Mouse (Mus musculus) liver, embryonic 14.5 days (tissue): ENCODE results near the gene H2afy. TPM values are rescaled to one million over a fixed set of nuclear protein-coding genes. Genes with fewer than 3 reads are reported as not detected.
A peak's percentile ranks its signal among the peaks of the same experiment; 100 is the strongest.

ENCODE experiments used
- ATAC-seq: fragments of 200-750 bp; cut with Nextera tagmentation; 2 replicates; pipeline ENCODE4 v1.8.0; 2017; ENCODE audit warnings: moderate number of reproducible peaks, mild to moderate bottlenecking, moderate library complexity; ENCODE audit not compliant: insufficient read depth
- DNase-seq, 3 experiments: peaks; one replicate each; pipeline ENCODE4 v3.0.0-alpha.2; 2012 to 2013; ENCODE audit warnings: low read depth in 3 of 3, low spot score in 3 of 3
- H3K27ac ChIP-seq: fragments of 300-500 bp; sonication (generic); 2 replicates; pipeline ENCODE4 v1.5.1; 2014; ENCODE audit warnings: moderate library complexity, mild to moderate bottlenecking, control low read depth, inconsistent platforms
- H3K27me3 ChIP-seq: fragments of 300-500 bp; sonication (generic); 2 replicates; pipeline ENCODE4 v1.6.1; 2014; ENCODE audit warnings: mild to moderate bottlenecking, low read length, moderate library complexity; ENCODE audit not compliant: control insufficient read depth, insufficient read depth
- H3K36me3 ChIP-seq: fragments of 300-500 bp; sonication (generic); replicated peaks from 2 replicates; pipeline ENCODE4 v1.6.1; 2014; ENCODE audit warnings: low read depth; ENCODE audit not compliant: control insufficient read depth, insufficient read depth
- H3K4me1 ChIP-seq, 2 experiments: fragments of 200-500 bp in 1 of 2; fragments of 300-500 bp in 1 of 2; sonication (generic) in 1 of 2; replicated peaks; 2 replicates each; pipeline ENCODE4 v1.6.1; 2012 to 2014; ENCODE audit warnings: antibody characterized with exemption in 1 of 2, inconsistent platforms in 1 of 2, low read length in 1 of 2; ENCODE audit not compliant: control insufficient read depth in 2 of 2, insufficient read depth in 2 of 2
- H3K4me2 ChIP-seq: fragments of 300-500 bp; sonication (generic); 2 replicates; pipeline ENCODE4 v1.6.1; 2014; ENCODE audit warnings: low read depth, mild to moderate bottlenecking, control low read depth, moderate library complexity
- H3K4me3 ChIP-seq, 2 experiments: fragments of 200-500 bp in 1 of 2; fragments of 300-500 bp in 1 of 2; sonication (generic) in 1 of 2; 2 replicates each; pipeline ENCODE4 v1.5.1; 2012 to 2014; ENCODE audit warnings: low read depth in 2 of 2, low read length in 2 of 2, mild to moderate bottlenecking in 2 of 2, control low read depth in 1 of 2, inconsistent platforms in 1 of 2, moderate library complexity in 1 of 2; ENCODE audit not compliant: insufficient read depth in 1 of 2
- H3K9ac ChIP-seq: fragments of 300-500 bp; sonication (generic); replicated peaks from 2 replicates; pipeline ENCODE4 v1.6.1; 2014; ENCODE audit warnings: mild to moderate bottlenecking, control low read depth, moderate library complexity
- H3K9me3 ChIP-seq: fragments of 300-500 bp; sonication (generic); 2 replicates; pipeline ENCODE4 v1.6.1; 2016; ENCODE audit warnings: low read length, mixed read lengths; ENCODE audit not compliant: control insufficient read depth
- CTCF ChIP-seq: IDR thresholded peaks from 2 replicates; pipeline ENCODE4 v1.5.1; 2016; ENCODE audit warnings: antibody characterized with exemption, low read depth, control low read depth
- EP300 ChIP-seq: IDR thresholded peaks from 2 replicates; pipeline ENCODE4 v1.6.1; 2016; ENCODE audit warnings: antibody characterized with exemption, low read depth
- WGBS: fragments of 180-500 bp; shearing (Covaris S2); extraction: QIAGEN DNeasy Blood & Tissue Kit; methylation state at CpG from one replicate; pipeline ENCODE4 v1.1.7; 2014; ENCODE audit not compliant: insufficient replicate concordance; 5-methylcytosine and 5-hydroxymethylcytosine counted together
- polyA plus RNA-seq, 2 experiments: library from polyadenylated mRNA; depleted of rRNA in 1 of 2; stranded (reverse) in 1 of 2; unstranded in 1 of 2; fragments of >200 nt; fragmentation: Nextera tagmentation in 1 of 2; extraction: Ambion mirVana in 1 of 2; gene quantifications; 2 replicates each; pipeline versions ENCODE4 v1.2.1 to v1.2.3; 2012 to 2014

The H2afy gene
- polyA plus RNA-seq, 2 experiments: 68.7 to 79.0 TPM

DNA sequence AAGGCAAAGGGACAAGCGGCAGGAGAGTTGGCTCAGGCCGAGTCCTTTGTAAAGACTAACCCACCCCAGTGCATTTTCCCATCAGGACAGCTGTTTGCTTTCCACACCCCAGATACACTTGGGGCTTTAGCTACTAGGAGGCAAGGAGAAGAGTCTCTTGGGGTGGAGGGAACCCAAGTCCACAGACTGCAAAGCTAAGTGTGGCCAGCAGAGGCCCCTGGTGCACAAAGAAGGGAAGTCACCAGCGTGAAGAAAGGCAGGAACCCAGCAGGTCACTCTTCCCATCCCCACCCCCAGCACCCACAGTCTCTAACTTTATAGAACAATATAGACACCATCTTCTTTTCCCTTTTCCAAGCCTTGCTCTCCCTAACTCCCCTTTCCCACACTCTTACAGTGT lies 9.4 kb upstream of the H2afy start:
- Histone ChIP-seq H3K4me3 (no peak overlapping the region), H3K4me2 (no peak overlapping the region), H3K27me3 (no peaks in the 10 kb centered on the region), H3K27ac (no peak overlapping the region), H3K36me3 (no peaks in the 10 kb centered on the region), H3K9me3 (no peaks in the 10 kb centered on the region), H3K9ac (no peak overlapping the region), H3K4me1 (peaks cover 0 to 6% of the 10 kb centered on the region in 2 experiments; a peak in 2 of 4 replicates)
- TF ChIP-seq CTCF (peak; percentile 63), EP300 (no peak)
- DNase-seq: no peak
- ATAC-seq: no peak
- WGBS: 23% methylated on average over 3 of the region's 3 CpGs

DNA sequence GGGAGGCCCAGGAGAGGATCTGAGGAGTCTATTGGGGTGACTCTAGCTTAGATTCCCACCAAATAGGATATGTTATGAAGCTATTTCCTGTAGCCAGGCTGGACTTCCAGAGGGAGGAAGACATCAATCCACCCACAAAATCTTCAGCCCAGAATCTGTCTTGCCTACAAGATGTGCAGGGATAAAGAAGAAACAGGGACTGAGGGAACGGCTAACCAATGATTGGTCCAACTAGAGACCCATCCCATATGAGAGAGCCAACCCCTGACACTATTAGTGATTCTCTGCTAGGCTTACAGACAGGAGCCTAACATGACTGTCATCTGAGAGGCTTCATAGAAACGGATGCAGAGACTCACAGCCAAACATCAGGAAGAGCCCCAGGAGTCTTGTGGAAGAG lies 7.9 kb upstream of the H2afy start:
- Histone ChIP-seq H3K4me1 (peaks cover 0 to 6% of the 10 kb centered on the region in 2 experiments; a peak in 2 of 4 replicates), H3K36me3 (no peaks in the 10 kb centered on the region), H3K9me3 (no peaks in the 10 kb centered on the region), H3K27me3 (no peaks in the 10 kb centered on the region), H3K27ac (no peak overlapping the region), H3K9ac (no peak overlapping the region), H3K4me2 (no peak overlapping the region), H3K4me3 (no peak overlapping the region)
- ATAC-seq: no peak
- no peak for DNase-seq
- TF ChIP-seq CTCF: no peak
- no peak for TF ChIP-seq EP300
- 46% methylated on average over 2 of the region's 2 CpGs for WGBS

DNA sequence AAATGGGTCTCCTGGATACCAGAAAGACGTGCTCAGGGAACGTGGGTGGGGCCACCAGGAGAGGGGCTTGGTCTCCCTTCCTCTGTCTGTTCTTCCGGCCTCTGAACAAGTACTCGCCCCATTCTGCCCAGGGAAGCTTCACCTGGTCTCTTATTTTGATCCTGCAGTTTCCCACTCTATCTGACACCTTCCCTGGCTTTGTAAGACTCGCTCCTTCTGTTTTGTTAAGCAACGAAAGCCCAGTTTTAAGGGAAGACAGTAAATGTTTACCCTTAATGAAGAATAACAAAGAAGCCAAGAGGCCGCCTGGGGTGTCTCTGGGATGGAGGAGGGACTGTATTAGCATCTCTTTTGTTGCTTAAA lies 7.0 kb upstream of the H2afy start:
- DNase-seq (no peak), ATAC-seq (no peak)
- Histone ChIP-seq H3K4me1 (peaks cover 0 to 6% of the 10 kb centered on the region in 2 experiments; a peak in 2 of 4 replicates), H3K4me2 (no peak overlapping the region), H3K9ac (no peak overlapping the region), H3K36me3 (no peaks in the 10 kb centered on the region), H3K4me3 (no peak overlapping the region), H3K27ac (no peak overlapping the region), H3K9me3 (no peaks in the 10 kb centered on the region), H3K27me3 (no peaks in the 10 kb centered on the region)
- 32% methylated on average over 7 of the region's 7 CpGs for WGBS
- no peak for TF ChIP-seq CTCF
- TF ChIP-seq EP300: no peak

DNA sequence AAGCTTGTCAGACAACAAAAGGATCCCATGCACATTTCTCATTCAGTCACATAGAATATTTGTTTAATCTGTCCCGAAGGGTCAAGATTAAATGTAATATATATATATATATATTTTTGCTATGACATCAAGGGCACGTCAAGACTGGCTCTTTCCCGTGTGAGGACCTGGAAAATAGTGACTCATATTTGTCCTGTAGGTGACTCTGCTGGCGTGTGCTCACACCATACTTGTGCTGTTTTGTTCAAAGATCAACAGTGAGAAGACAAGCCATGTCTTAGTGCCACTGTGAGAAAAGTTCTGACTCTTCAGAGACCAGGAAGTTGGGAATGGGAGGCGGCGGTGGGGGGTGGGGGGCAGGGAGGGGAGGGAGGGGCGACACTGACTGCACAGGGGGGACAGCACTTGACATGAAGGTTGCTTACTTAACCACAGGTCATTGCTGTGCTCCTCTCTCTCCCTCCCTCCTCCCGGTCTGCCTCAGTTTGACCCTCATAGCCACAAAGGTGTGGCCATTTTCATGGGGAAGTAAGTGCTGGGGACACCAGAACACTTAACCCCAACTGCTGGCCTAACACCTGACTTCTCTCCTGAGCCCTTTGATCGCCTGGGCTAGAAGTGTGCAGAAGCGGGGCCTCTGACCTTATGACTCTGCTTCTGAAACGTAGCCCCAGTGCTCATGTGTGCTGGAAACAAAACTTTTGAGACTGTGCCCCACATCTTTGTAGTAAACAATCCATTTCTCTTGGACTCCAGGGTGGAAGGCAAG lies 6.4 kb upstream of the H2afy start:
- ATAC-seq (no peak), DNase-seq (no peak)
- Histone ChIP-seq H3K36me3 (no peaks in the 10 kb centered on the region), H3K27me3 (no peaks in the 10 kb centered on the region), H3K9me3 (no peaks in the 10 kb centered on the region), H3K4me1 (peaks cover 0 to 6% of the 10 kb centered on the region in 2 experiments; a peak in 2 of 4 replicates), H3K4me3 (no peak overlapping the region), H3K9ac (no peak overlapping the region), H3K27ac (no peak overlapping the region), H3K4me2 (no peak overlapping the region)
- TF ChIP-seq EP300 (no peak), CTCF (no peak)
- WGBS: 33% methylated on average over 10 of the region's 11 CpGs

DNA sequence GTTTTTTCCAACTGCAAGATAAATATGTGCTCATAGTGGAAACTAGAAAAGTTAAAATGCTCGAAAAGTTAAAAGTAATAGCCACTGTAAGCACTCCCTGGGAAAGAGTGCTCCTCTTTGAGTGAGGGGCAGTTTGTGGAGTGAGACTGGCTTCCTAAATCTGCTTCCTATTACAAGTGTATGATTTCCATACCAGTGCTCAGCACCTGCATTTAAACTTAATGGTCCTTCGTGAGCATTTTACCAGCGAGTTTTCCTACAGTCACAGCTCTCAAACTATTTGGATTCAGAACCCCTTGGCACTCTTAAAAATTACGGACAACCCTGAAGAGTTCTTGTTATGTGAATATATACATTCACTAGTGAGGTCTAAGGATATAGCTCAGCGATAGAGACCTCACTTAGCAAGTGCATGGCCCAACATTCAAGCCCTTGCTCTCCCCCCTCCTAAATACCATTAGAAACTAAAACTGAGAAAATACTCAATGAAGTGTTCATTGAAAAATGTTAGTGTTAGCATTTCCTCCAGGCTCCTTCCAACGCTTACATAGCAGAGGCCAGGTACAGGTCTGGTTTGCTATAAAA lies 3.1 kb upstream of the H2afy start:
- TF ChIP-seq CTCF (no peak), EP300 (no peak)
- Histone ChIP-seq H3K9ac (no peak overlapping the region), H3K4me1 (peaks cover 0 to 11% of the 10 kb centered on the region in 2 experiments; a peak in 3 of 4 replicates), H3K4me3 (no peak overlapping the region), H3K27me3 (no peaks in the 10 kb centered on the region), H3K4me2 (no peak overlapping the region), H3K9me3 (no peaks in the 10 kb centered on the region), H3K36me3 (no peaks in the 10 kb centered on the region), H3K27ac (no peak overlapping the region)
- 50% methylated on average over 6 of the region's 6 CpGs for WGBS
- DNase-seq (no peak), ATAC-seq (no peak)
